Mouse (Mus musculus) lung, postnatal 36 days (tissue): ENCODE results near the gene Golph3.

Experiments
- DNase-seq: peaks from one replicate; pipeline ENCODE4 v3.0.0; 2022; ENCODE audit warnings: mixed read lengths

The Golph3 gene

DNA sequence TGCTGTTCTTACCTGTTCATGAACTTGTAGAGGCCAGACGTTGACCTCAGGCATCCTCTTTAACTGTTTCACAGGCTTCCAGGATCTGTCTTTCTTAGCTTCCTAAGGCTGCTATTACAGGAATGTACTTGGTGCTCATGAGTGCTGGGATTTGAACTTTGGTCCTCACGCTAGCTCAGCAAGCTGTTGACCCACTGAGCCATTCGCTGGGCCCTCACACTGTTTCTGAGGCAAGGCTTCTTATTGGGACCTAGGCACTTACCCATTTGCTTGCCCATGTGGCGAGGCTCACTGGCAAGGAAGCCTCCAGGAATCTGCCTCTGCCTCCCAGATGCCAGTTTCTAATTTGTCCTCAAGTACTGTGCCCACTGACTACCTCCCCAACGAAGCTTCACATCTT is 1.4 kb upstream of the Golph3 start:
- DNase-seq, result no peak

DNA sequence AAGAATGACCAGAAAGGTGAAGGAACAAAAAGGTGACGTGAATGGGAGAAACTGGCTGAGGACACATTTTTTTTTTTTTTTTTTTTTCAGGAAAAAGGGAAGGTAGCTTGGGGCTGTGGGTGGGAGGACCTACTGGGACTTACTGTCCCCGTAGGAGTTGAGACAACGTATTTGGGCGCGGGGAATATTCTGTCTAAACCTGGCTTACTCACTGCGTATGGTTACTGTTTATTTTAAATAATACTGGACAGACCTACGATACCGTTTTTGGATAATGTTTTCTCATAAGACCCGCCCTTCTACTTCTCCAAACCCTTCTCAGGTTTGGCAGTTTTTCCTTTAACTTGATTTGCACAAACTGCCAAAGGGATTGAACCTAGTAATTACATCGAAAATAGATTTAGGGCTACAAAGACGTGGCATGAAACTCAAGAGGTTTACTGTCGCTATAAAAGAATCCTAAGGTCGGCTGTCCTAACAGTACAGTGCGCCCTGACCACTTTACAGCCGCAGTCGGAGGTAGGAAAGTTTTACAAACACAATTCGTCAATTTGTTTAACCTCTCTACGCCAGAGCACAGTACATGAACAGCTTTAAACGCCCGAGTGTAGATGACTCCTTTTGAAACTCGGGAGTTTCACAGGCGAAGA is 684 bp upstream of the Golph3 start:
- DNase-seq, result no peak

DNA sequence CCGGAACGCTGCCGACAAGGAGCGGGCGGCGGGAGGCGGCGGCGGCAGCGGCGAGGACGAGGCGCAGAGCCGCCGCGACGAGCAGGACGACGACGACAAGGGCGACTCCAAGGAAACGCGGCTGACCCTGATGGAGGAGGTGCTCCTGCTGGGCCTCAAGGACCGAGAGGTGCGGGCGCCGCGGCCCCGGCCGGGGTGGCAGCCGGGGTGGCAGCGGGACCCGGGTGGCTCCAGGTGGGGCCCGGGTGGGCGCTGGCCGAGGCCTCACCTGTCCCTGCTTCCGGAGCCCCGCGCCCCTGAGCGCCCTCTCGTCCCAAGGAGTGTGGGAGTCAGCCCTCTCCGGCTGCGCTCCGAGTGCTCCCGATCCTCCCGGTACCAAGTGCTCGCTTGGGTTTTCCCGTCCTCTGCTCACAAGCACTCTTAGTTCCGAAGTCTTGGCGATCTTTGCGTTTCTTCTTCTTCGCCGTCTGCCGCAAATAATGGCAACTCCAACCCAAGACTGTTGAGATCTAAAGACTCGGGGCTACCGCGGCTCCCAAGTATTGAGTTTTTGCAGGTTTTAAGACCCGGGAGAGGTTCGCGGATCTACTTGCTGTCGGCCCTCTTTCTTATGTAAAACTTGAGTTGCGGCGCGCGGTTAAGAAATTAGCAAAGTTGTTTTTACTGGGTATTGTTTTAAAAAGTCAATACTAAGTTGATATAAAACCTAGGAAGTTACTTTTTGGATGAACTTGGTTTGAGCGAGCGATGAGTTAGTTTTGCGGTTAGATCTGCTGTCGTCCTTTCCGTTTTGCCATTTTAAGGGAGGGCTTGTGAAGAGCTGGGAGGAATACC is 755 bp downstream of the Golph3 start, which contains the start of gene 1810049J17Rik:
Gene 1810049J17Rik, minus strand, starts transcription at position 112 of the 834 bp plus-strand sequence.
- DNase-seq, result peak; percentile 37

DNA sequence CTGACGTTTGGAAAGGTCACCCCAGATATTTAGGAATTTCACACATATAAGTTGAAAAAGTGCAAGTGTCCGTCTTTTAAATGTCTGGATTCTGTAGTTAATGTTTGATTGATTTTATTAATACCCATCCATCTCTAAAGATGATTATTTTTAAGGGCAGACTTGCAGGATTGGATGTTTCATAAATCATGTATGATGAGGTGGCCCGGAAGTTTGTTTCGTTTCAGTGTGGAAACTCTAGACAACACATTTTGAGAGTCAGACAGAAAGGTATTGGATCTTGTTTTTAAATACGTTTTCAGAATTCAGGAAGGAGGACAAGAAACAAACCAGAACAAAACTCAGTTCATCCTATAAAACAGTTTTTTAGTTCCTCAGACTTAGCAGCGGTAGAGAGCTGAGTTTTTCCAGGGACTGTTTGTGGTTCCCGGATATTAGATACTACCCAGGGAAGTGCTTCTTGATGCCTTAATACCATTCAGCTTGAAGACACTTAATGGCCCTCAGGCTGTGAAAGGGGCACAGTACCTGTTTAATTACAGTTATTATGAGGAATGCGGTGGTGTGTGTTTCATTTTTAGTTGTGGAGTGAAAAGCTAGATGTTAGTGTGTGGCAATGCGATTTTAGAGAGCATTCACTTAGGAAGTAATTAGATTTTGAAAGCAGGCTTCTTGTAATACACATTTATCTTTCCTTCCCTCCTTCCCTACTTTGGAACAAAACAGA is 1.6 kb downstream of the Golph3 start:
- no peak for DNase-seq

DNA sequence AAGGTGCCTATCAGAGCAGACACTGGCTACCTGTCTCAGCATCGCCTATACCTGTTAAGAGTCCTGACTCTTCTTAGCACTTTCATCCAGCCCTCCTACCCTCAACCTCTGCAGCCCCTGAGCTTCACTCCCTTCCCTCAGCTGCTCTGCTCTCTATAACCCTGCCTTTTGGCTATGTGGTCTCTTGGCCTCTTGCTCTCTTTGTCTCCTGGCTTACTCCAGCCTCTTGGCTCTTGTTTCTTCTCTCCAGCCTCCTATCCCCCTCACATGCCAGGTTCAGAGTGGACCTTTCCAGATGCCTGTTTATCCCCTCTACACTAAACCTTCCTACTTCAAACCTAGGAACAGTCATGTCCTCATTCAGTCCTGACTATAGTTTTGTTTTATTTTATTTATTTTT is 3.1 kb downstream of the Golph3 start:
- DNase-seq, result no peak

DNA sequence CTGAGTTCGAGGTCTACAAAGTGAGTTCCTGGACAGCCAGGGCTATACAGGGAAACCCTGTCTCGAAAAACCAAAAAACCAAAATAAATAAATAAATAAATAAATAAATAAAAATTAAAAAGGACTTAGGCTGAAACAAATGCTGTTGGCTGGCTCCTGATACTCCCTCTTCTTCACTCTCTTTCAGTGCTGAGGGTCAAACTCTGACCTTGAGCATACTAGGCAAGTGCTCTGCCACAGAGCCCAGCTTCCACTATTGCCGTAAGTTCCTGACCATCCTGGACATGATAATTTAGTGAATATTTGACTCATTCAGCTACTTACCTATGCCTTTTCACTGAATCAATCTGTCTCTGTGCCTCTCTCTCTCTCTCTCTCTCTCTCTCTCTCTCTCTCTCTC is 9.1 kb downstream of the Golph3 start:
- no peak for DNase-seq

DNA sequence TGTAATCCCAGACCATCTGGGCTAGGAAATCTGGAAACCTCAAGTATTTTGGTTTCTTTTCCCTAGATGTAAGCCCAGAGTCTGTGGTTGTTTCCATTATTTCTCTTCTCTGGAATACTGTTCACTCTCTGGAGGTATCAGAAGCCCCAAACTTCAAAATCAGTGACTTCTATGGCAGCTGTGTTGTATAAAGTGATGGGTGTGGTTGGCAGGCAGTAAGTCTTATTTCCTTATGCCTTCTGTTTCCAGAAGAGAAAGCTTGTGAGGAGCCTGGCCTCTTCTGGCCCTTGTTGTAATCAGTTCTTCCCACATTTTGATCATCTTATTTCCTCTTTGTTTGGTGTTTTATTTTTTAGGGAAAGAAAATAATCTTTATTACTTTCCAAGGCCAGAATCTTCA is 9.6 kb downstream of the Golph3 start:
- DNase-seq, result peak; percentile 15

DNA sequence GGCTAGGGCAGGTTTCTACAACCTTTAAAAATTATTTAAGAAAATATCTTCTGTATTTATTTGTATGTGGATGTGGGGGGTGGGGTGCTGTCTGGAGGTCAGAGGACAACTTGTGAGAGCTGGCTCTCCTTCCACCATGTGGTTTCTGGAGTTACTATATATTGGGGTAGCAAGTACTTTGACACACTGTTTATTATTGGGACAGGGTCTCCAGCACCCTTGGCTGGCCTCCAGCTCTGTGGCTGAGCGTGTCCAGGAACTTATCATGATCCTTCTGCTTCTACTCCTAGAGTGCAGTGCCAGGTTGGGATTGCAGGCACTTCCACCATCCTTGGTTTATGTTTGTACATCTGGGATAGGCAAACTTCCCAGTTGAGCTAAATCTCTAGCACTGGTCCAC is 10.1 kb downstream of the Golph3 start:
- DNase-seq, result no peak

DNA sequence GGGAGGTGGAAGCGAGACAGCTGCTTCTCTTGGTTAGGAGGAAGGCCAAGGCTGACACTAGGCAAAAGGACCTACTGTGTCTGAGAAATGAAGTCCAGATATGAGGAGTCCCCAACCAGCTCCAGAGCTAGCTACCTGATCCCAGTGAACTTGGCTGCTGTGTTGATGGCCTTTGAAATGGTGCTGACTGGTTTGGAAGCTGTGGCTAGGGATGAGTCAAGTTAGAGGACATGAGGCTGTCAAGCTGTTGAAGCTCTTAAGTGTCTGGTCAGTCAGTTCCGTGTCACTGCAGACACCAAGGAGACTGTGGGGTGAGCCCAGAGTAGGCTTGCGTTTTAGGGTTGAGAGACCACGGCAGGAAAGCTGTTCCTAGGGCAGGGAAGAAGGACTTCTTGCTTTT is 13.1 kb downstream of the Golph3 start:
- DNase-seq, result no peak

DNA sequence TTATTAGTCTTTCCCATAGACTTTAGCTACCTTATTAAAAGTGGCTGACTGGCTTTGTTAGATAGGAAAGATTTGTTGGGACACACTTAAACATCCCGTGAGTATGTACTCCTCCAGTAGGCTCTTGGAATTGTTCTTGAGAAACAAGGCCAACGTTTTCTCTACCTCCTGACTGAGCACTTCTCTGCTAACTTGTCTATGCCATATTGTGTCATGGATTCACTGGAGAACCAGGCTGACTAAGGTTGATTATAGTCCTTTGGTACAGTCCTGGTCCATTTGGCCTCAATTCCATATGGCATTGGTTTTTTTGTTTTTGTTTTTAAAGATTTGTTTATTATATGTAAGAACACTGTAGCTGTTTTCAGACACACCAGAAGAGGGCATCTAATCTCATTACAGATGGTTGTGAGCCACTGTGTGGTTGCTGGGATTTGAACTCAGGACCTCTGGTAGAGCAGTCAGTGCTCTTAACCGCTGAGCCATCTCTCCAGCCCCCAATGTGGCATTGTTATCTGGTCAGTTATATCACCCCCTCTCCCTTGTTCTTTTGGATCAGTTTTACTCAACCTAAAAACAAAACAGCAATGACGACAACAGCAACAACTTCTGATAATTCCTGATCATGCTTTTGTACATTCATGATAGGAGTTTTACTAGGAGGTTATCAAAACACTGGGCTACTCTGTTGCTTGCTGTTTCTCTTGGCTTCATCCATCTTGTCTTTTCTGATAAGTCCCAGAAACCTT is 16.0 kb downstream of the Golph3 start:
- DNase-seq, result no peak

DNA sequence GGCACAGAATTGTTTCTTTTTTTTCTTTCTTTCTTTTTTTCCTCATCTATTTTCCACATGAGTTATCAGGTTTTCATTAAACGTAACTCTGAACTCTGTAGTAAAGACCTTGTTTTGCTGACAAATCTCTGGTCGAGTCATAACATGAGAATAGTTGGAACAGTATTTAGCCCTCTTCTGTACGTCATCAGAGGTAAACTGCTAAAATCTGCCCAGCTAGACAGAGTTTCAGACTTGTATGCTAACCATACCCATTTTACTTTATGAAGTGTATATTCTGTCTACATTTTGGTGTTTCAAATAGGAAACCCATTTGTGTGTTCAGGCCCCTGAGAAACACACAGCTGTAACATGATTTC is 16.5 kb downstream of the Golph3 start:
- no peak for DNase-seq

DNA sequence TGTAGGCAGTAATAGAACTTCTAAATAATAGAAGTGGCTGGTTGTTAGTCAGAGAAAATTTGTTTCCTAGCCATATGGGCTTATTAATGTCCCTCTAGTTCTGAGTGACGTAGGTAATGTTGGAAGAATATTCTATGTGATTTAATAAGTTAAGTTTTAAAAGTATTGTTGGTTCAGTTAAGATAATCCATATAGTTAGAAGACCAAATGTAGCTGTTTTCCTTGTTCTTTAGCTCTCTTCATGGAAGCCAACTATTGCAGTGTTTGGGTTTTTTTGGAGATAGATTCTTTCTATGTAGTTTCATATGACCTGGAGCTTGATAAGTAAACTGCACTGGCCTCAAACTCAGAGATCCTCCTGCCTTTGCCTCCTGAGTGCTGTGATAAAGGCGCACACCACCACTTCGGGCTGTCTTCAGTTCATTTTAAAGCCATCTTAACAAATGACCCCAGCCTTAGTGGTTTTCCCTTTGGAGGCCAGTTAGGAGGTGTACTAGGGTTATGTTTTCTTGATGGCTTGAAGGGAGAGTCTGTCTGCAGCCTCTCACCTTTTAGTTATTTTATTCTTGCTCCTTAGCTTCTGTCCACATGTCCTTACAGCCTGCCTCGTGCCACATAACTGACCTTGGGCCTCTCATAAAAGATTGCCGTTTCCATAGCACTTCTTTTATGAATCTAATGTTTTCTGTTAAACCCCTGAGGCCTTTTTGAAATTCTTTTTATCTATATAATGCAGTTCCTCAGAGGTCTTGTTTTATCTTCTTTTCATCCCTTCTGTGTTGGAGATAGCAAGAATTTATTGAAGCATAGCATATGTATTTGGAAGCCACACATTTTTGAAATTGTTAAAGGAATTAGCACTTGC is 19.5 kb downstream of the Golph3 start:
- DNase-seq, result no peak

DNA sequence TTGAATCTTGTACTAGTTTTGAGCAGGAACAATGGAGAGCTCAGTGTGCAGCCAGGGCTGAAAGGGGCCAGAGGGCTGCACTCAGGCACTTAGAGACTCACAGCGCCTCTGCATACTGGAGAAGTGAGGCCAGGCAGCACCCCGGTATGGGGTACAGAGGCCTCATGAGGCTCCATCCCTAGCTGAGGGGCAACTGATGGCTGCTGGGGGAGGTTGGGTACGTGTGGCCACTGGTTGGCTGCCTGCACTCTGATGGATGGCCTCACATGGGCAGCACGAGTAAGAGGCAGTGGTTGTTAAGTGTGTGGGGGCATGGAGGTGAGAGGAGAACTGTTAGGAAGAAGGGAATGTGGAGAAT is 20.1 kb downstream of the Golph3 start:
- DNase-seq, result no peak

DNA sequence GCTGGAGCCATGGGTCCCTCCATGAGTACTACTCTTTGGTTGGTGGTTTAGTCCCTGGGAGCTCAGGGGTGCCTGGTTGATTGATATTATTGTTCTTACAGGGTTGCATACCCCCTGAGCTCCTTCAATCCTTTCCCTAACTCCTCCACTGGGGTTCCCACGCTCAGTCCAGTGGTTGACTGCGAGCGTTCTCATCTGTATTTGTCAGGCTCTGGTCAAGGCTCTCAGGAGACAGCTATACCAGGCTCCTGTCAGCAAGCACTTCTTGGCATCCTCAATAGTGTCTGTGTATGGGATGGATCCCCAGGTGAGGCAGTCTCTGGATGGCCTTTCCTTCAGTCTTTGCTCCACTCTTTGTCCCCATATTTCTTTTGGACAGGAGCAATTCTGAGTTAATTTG is 25.7 kb downstream of the Golph3 start:
- DNase-seq, result no peak

DNA sequence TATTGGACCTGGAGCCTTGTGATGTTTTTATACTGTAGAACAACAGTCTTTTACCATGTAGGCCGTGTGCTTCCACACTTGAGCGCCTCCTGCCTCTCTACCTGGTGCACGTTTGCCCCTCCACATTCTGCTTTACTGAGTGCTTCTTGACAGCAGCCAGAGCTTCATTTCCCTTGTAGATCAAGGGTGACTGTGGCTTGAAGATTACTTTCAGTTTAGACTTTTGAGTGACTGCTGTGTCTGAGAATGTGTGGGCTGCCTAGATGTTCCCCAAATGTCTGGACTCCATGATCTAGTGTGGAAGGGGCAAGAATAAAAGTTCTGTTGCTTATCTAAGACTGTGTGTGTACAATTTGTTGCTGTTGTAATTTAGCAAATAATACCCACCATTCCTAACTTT is 27.7 kb downstream of the Golph3 start:
- no peak for DNase-seq

DNA sequence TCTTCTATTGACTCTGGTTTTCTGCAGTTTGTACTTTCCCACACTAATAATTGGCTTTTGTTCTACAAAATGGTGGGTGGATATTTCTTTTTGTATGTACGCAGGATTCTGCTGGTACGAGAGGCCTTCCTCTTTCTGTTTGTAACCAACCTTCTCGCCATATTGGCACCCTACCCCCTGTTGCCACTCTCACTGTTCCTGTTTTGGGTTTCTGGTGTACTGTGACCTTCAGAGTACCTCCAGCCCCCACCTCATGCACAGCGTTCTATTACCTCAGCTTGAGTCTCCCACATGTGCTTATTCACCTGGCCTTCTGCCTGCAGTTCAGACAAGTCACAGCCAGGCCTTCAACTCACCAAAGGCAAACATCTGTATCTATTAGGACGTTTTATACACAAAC is 28.6 kb downstream of the Golph3 start:
- DNase-seq, result no peak

DNA sequence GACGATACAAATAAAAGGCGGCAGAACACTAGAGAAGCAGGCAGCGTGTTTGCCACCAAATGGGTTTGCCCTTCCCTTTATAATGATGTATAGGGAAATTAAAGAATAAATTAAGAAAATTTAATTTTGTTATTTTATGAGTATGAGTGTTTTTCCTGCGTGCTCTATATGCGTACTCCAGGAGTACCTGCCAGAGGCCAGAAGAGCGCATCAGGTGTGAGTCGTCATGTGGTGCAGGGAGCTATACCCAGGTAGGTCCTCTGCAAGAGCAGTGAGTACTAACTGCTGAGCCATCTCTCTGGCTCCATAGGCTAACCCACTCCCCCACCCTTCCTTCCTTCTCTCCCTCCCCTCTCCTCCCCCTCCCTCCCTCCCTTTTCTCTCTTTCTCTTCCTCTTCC is 30.2 kb downstream of the Golph3 start:
- DNase-seq, result no peak

DNA sequence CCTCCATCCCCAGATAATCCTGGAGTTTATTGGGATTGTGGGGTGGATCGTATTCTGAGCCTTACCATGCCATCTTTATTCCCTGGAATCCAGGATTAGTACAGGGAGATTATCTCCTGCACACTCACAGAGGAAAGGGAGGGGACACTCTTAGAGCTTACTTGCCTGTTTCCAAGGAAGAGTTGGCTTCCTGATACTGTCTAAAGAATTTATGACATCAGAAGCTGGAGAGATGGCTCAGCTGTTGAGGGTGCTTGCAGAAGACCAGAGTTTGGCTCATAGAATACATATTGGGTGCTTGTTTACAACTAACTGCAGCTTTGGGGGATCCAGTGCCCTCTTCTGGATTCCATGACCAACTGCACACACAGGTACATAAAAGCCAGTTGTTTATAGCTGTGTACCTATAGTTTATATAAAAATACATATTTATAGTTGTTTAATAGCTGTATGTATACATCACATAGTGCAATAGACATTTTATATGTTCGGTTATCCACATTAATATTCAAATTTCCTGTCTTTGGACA is 33.1 kb downstream of the Golph3 start:
- peak; percentile 31 for DNase-seq

DNA sequence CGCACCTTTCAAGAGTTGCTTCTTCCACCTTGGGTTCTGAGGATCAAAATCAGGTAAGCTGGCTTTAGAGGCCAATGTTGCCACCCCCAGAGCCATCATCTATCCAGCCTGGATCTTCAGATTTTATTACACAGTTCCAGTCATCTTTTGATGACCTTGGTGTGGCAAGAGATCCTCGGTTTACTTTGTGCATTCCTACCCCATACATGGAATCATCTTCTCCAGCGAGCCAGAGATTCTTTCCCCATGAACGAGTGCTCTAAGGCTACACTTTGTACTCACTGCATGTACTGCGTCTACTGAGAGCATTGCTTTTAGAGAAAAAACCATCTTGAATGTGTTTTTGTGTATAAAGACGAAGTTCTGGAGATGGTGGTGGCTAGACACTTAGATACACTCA is 34.0 kb downstream of the Golph3 start:
- DNase-seq, result peak; percentile 31

DNA sequence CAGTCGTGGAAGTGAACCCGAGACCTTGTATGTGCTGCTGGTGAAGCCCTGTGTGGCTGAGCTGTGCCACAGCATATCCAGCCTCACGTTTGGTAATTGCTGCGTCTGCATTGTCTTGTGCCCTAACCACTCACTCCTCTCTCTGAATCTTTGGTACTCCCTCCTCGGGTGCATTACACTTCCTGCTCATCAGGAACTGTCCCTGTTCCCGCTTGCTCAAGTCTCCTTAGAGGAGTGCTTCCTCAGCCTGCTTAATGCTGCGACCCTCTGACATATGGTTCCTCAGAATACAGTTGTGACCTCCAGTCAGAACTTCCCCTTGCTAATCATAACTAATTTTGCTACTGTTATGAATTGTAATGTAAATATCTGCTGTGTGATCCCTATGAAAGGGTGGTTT is 34.7 kb downstream of the Golph3 start:
- DNase-seq, result no peak

DNA sequence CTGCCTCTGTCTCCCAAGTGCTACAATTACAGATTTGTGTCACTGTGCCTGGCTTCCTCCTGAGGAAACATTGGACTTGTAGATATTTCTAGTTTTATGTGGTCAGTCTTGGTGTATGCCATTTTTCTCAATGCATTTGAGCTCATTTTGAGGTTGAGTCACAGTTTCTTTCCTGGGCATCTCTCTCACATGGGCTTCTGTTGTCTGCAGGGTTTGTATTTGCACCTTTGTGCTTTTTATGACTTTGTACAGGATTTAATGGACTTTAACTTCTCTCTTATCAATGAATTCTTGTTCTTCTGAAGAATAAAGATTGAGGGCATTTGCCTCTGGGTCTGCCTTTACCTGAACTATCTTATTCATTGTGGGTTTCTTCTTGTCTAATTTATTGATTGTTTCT is 36.2 kb downstream of the Golph3 start:
- no peak for DNase-seq

DNA sequence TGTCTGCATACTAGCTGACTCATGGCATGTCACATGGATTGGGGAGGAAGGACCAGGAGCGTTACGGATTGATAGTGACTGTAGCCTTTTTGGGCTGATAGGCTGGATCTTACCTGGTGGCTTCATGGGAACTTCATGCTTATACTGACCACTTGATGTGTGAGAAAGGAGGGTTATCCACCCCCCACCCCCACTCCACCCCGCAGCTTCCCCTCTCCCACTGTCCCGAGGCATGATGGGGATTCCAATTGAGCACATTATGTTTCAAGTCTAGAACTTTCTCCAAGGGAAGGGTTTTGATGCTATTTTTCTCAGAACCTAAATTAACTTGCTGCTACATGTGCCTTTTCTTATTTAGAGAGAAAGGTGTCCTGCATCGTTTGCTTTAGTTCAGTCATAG is 37.1 kb downstream of the Golph3 start:
- no peak for DNase-seq
